Mouse (Mus musculus): ENCODE measurements around the gene Syde2. TPM values are rescaled to one million over a fixed set of nuclear protein-coding genes. Genes with fewer than 3 reads are reported as not detected.

Syde2 gene
- polyA plus RNA-seq, 1 experiment from 2014 or later: 1.8 TPM

DNA sequence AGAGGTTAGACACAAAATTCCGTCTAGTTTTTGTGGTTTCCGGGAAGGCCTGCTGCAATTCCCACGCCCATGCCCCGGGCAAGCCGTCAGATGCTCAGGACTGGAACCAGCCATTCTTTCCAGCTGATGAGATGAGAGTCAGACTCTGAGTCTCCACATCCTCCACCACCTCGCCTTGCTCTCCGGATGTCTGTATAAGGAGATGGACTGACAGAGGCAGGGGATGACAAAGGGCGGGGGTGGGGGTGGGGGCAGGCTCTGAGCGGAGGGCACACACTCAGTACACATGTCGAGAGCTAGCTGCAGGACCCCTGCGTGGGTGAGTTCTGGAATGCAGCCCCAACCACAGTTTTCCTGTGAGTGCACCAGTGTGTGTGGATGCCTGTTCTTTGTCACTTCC is 57.3 kb downstream of the Syde2 start:
- WGBS: 24% methylated on average over 11 of the region's 11 CpGs
- H3K27me3 ChIP-seq: no peaks in the 10 kb centered on the region
- H3K27ac ChIP-seq: no peak overlapping the region
- H3K4me3 ChIP-seq: no peak overlapping the region
- H3K9me3 ChIP-seq: no peaks in the 10 kb centered on the region
- ATAC-seq (ENCODE audit: borderline replicate concordance, extremely low read depth, low FRiP score, low TSS enrichment): no peak
- no peak overlapping the region for H3K9ac ChIP-seq
- no peak overlapping the region for H3K4me2 ChIP-seq
- peaks cover 12% of the 10 kb centered on the region for H3K4me1 ChIP-seq
- H3K36me3 ChIP-seq: no peaks in the 10 kb centered on the region

- H3K36me3 ChIP-seq: no peaks in the 10 kb centered on the region
- H3K4me2 ChIP-seq: no peak overlapping the region
- 84% methylated on average over 11 of the region's 11 CpGs for WGBS
- H3K4me3 ChIP-seq: no peak overlapping the region
- no peaks in the 10 kb centered on the region for H3K9me3 ChIP-seq
- no peak overlapping the region for H3K27ac ChIP-seq
- no peaks in the 10 kb centered on the region for H3K27me3 ChIP-seq
- no peak overlapping the region for H3K9ac ChIP-seq
- ATAC-seq (ENCODE audit: borderline replicate concordance, extremely low read depth, low FRiP score, low TSS enrichment): no peak
- peaks cover 17% of the 10 kb centered on the region for H3K4me1 ChIP-seq
Measured at GRCm38 (mm10) chr3:146046076-146046475, 58.4 kb downstream of the Syde2 start.

DNA sequence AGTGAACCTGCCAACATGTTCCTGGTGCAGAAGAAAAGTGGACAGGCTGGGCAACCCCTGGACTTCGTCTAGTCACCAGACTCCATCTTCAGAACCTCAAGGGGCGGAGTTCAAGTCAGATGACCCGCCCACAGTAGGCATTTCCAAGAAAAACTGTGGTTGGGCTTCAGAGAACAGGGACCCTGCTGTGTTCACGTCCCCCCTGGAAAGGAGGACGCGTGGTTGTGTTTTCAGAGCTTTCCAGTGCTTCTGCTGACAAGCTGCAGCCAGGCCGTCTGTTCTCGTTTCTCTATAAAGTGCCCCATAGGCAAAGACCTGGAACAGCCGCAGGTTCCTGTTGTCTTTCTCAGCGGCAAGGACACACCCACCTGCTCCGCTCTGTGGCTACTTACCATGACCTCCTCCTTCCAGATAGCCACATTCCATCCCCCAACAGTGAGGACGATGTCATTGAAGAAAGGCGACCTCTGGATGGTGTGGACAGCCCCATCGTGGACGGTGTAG is 60.1 kb downstream of the Syde2 start:
- peak; percentile 42; the same call in 1 of the 2 replicates for ATAC-seq (ENCODE audit: borderline replicate concordance, extremely low read depth, low FRiP score, low TSS enrichment)
- Histone ChIP-seq H3K27ac (no peak overlapping the region), H3K27me3 (no peaks in the 10 kb centered on the region), H3K9me3 (no peaks in the 10 kb centered on the region), H3K36me3 (no peaks in the 10 kb centered on the region), H3K4me3 (peak overlapping the region; percentile 8; the same call in 1 of the 2 replicates), H3K4me1 (peaks cover 25% of the 10 kb centered on the region), H3K4me2 (peak overlapping the region; percentile 46), H3K9ac (no peak overlapping the region)
- 20% methylated on average over 15 of the region's 15 CpGs for WGBS

DNA sequence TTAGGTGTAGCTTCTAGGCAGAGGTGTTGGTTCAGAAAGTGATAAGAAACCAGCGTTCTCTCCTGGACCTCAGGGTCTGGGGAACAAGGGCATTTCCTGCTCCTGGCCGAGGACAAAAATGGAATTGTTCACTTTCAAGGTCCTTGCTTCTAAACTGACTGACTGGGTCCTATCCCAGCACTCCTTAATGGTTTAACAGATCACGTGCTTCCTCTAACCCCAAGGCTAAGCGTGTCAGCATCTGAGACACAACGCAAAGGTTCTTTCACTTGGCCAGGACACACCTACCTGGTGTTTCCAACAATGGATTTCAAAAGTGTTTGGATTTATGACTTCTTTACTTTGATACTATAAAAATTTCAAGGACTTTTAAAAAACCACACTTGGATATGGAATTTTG is 62.3 kb downstream of the Syde2 start:
- no peak for ATAC-seq (ENCODE audit: borderline replicate concordance, extremely low read depth, low FRiP score, low TSS enrichment)
- no peaks in the 10 kb centered on the region for H3K9me3 ChIP-seq
- H3K27ac ChIP-seq: no peak overlapping the region
- H3K4me3 ChIP-seq: no peak overlapping the region
- peaks cover 28% of the 10 kb centered on the region for H3K4me1 ChIP-seq
- WGBS: 51% methylated on average over 5 of the region's 5 CpGs
- H3K9ac ChIP-seq: no peak overlapping the region
- no peaks in the 10 kb centered on the region for H3K36me3 ChIP-seq
- H3K27me3 ChIP-seq: no peaks in the 10 kb centered on the region
- no peak overlapping the region for H3K4me2 ChIP-seq

- H3K36me3 ChIP-seq: no peaks in the 10 kb centered on the region
- H3K4me1 ChIP-seq: peaks cover 28% of the 10 kb centered on the region
- H3K9ac ChIP-seq: no peak overlapping the region
- no peak overlapping the region for H3K4me3 ChIP-seq
- no peak for ATAC-seq (ENCODE audit: borderline replicate concordance, extremely low read depth, low FRiP score, low TSS enrichment)
- H3K27ac ChIP-seq: no peak overlapping the region
- 42% methylated on average over 11 of the region's 11 CpGs for WGBS
- H3K27me3 ChIP-seq: no peaks in the 10 kb centered on the region; the same call in 1 of the 2 replicates
- no peaks in the 10 kb centered on the region for H3K9me3 ChIP-seq
- no peak overlapping the region for H3K4me2 ChIP-seq
Measured at GRCm38 (mm10) chr3:146051277-146052007, 63.8 kb downstream of the Syde2 start.

GRCm38 (mm10) chr3:146053082-146053814 is 65.6 kb downstream of the Syde2 start:
- Histone ChIP-seq H3K9me3 (no peaks in the 10 kb centered on the region), H3K27me3 (peaks cover 7% of the 10 kb centered on the region; the same call in 1 of the 2 replicates), H3K4me3 (no peak overlapping the region), H3K4me2 (no peak overlapping the region), H3K4me1 (peaks cover 16% of the 10 kb centered on the region), H3K9ac (no peak overlapping the region), H3K36me3 (no peaks in the 10 kb centered on the region), H3K27ac (no peak overlapping the region)
- ATAC-seq (ENCODE audit: borderline replicate concordance, extremely low read depth, low FRiP score, low TSS enrichment): no peak
- WGBS: 64% methylated on average over 6 of the region's 6 CpGs

GRCm38 (mm10) chr3:146053873-146054272 is 66.2 kb downstream of the Syde2 start:
- Histone ChIP-seq H3K27ac (no peak overlapping the region), H3K4me2 (no peak overlapping the region), H3K9ac (no peak overlapping the region), H3K4me3 (no peak overlapping the region), H3K4me1 (peaks cover 16% of the 10 kb centered on the region), H3K9me3 (no peaks in the 10 kb centered on the region), H3K27me3 (peaks cover 7% of the 10 kb centered on the region; the same call in 1 of the 2 replicates), H3K36me3 (no peaks in the 10 kb centered on the region)
- ATAC-seq (ENCODE audit: borderline replicate concordance, extremely low read depth, low FRiP score, low TSS enrichment): no peak
- 79% methylated on average over 2 of the region's 2 CpGs for WGBS

DNA sequence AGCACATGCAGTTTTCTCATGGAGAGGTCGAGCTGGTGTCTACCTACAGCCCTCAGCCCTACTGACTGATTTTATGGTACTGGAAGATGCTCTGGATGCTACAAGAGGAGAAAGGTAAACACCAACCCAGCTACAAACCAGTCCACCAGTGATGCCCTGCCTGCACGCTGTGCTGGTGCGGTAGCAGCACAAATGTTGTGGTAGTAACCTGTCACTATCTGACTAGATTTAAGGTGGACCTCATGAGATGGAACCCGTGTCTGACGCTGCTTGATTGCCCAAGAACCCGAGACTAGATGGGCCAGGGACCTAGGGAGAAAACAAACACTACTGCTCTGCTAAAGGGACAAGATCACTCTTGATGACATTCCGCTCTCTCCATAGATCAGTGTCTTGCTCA is 69.5 kb downstream of the Syde2 start:
- H3K4me1 ChIP-seq: 0 out of 2 replicates have a peak, but pooled peaks cover 3% of the 10 kb centered on the region
- no peak overlapping the region for H3K9ac ChIP-seq
- no peak overlapping the region for H3K27ac ChIP-seq
- H3K27me3 ChIP-seq: peaks cover 7% of the 10 kb centered on the region; the same call in 1 of the 2 replicates
- H3K36me3 ChIP-seq: no peaks in the 10 kb centered on the region
- no peak overlapping the region for H3K4me2 ChIP-seq
- H3K4me3 ChIP-seq: no peak overlapping the region
- WGBS: 57% methylated on average over 7 of the region's 7 CpGs
- no peaks in the 10 kb centered on the region for H3K9me3 ChIP-seq
- ATAC-seq (ENCODE audit: borderline replicate concordance, extremely low read depth, low FRiP score, low TSS enrichment): no peak

DNA sequence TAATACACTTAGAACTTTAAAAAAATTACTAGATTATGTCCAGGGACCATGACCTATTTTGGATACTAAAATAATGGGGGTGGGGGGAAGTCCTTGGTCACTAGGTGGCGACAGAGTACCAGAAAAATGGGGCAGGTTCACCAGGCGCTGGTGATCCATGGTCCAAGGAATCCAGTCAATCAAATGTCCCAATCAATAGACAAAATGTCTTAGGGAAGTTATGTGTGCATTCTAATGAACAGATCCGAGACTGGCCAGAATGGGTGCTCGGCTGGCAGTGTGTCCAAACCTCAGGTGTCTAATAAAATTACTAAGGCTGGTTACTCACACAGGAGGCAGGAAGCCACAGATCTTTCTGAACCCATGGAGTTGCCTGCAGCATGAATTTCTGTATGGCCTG is 70.6 kb downstream of the Syde2 start:
- H3K4me1 ChIP-seq: no peaks in the 10 kb centered on the region

DNA sequence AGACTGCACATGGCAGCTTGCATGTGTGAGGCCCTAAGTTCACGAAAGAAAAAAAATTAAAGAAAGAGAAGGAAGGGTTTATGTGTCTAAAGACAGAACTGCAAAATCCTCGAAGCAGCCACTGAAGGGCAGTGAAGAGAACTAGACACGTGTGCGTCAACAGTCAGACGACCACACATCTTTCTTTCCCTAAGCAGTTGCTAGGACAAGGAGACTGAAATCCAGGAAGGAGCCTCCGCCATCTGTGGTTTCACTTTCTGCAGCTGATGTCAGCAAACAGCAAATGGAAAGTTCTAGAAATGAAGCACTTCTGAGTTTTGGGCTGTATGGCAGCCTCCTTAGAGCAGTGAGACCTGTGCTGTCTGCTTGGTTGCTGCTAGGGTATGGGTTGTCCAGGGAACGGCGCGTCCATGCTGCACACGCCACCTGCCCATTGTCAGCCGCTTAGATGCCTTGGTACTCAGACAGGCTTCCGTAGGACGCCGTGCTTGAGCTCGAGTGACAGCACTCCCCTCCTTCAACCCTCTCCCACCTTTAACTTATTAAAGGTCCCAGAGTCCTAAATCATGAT is 71.8 kb downstream of the Syde2 start:
- H3K9ac ChIP-seq: no peak overlapping the region
- H3K4me2 ChIP-seq: no peak overlapping the region

More for the DNA sequence above, 70.6 kb downstream of the Syde2 start:
- Histone ChIP-seq H3K36me3 (no peaks in the 10 kb centered on the region), H3K9me3 (no peaks in the 10 kb centered on the region), H3K4me2 (no peak overlapping the region), H3K4me3 (no peak overlapping the region), H3K27me3 (peaks cover 7% of the 10 kb centered on the region; the same call in 1 of the 2 replicates), H3K27ac (no peak overlapping the region), H3K9ac (no peak overlapping the region)
- WGBS: 12% methylated on average over 4 of the region's 4 CpGs
- ATAC-seq (ENCODE audit: borderline replicate concordance, extremely low read depth, low FRiP score, low TSS enrichment): no peak

DNA sequence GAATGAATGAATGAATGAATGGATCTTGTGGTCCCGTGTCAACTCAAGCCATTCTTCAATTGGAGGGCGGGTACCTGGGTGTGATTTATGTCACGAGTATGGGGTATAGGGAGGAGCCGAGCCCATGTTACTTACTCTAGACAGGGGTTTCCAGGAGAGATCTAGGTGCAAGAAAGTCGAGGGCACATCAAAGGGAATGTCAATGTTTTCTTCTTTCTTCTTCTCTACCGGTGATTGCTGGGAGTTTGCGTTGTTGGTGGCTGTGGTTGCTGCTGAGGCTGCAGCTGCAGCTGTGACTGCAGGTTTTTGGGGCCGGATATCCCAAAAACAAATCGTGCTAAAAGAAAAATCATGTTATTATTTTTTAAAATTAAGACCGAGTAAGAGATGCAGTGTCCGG is 75.5 kb downstream of the Syde2 start:
- H3K4me2 ChIP-seq: no peak overlapping the region

More for the DNA sequence above, 71.8 kb downstream of the Syde2 start:
- no peak for ATAC-seq (ENCODE audit: borderline replicate concordance, extremely low read depth, low FRiP score, low TSS enrichment)
- H3K4me3 ChIP-seq: no peak overlapping the region
- H3K4me1 ChIP-seq: no peaks in the 10 kb centered on the region
- no peaks in the 10 kb centered on the region for H3K9me3 ChIP-seq
- no peak overlapping the region for H3K27ac ChIP-seq
- WGBS: 66% methylated on average over 15 of the region's 15 CpGs
- peaks cover 7% of the 10 kb centered on the region; the same call in 1 of the 2 replicates for H3K27me3 ChIP-seq
- H3K36me3 ChIP-seq: no peaks in the 10 kb centered on the region

DNA sequence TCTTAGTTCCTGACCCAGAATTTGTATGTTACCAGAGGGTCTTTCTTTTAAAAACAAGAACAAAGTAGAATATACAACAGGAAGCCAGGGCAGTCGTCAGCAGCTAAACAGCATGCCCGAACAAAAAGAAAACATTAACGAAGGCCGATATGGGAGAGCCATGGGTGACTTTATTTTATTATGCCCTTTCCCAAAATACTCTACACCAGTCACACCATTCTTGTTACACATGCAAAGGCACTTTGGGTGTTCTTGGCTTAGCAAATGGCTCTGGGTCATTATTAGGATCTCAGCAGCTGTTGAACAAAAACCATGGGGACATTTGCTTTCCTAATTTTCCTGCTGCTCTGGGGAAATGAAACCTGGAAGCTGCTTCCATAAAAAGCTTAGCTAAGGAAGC is 81.6 kb downstream of the Syde2 start:
- Histone ChIP-seq H3K36me3 (no peaks in the 10 kb centered on the region), H3K27ac (no peak overlapping the region), H3K4me3 (no peak overlapping the region), H3K27me3 (no peaks in the 10 kb centered on the region), H3K9ac (no peak overlapping the region), H3K9me3 (no peaks in the 10 kb centered on the region), H3K4me2 (no peak overlapping the region), H3K4me1 (no peaks in the 10 kb centered on the region)
- ATAC-seq (ENCODE audit: borderline replicate concordance, extremely low read depth, low FRiP score, low TSS enrichment): no peak
- 78% methylated on average over 4 of the region's 4 CpGs for WGBS

More for the DNA sequence above, 75.5 kb downstream of the Syde2 start:
- H3K9ac ChIP-seq: no peak overlapping the region
- WGBS: 79% methylated on average over 11 of the region's 11 CpGs
- H3K27ac ChIP-seq: no peak overlapping the region
- no peak for ATAC-seq (ENCODE audit: borderline replicate concordance, extremely low read depth, low FRiP score, low TSS enrichment)
- H3K4me1 ChIP-seq: no peaks in the 10 kb centered on the region
- no peaks in the 10 kb centered on the region for H3K36me3 ChIP-seq
- H3K9me3 ChIP-seq: no peaks in the 10 kb centered on the region
- H3K27me3 ChIP-seq: no peaks in the 10 kb centered on the region
- no peak overlapping the region for H3K4me3 ChIP-seq
